Mouse (Mus musculus): ENCODE data around the gene Klhdc2. TPM values are rescaled to one million over a fixed set of nuclear protein-coding genes. Genes with fewer than 3 reads are reported as not detected.
A peak's percentile ranks its signal among the peaks of the same experiment; 100 is the strongest.

The Klhdc2 gene
- polyA plus RNA-seq, 1 experiment from 2014 or later = 91.7 TPM

DNA sequence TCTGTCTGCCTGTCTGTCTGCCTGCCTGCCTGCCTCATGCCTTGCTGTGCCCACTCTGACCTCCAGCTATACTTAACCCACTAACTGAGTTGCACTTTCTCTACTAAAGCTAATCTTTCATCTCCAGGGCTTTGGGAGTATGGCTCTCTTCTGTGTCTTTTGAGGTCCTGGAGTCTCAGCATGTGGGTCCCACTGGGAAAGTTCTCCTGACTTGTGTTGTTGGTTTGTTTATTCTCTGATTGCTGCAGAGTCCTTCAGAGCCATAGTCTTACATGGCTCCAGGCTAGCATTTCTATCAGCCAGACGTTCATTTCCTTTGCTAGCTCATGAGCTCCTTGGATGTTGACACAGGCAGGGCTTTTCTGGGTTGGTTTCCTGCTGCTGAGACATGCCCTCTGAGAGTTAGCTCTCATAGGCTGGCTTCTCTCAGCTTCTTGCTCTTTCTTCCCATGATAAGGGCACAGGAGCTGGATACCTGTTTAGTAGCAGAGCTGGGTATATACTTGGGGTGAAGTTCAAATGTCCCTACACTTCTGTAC is 16.5 kb upstream of the Klhdc2 start:
- H3K27me3 ChIP-seq (replicated peaks; ENCODE audit: control insufficient read depth, insufficient read depth, low read length) = no peaks in the 10 kb centered on the region
- no peaks in the 10 kb centered on the region for H3K36me3 ChIP-seq (ENCODE audit: control insufficient read depth, insufficient read depth, low read length)
- no peak overlapping the region for H3K4me3 ChIP-seq (ENCODE audit: low read length)
- H3K4me2 ChIP-seq (ENCODE audit: low read depth, low read length) = no peak overlapping the region
- H3K4me1 ChIP-seq (ENCODE audit: control insufficient read depth, insufficient read depth, low read length) = no peaks in the 10 kb centered on the region
- H3K9ac ChIP-seq (ENCODE audit: low read depth, low read length) = no peak overlapping the region
- ATAC-seq = no peak
- H3K9me3 ChIP-seq (ENCODE audit: control insufficient read depth, low read length) = no peaks in the 10 kb centered on the region
- H3K27ac ChIP-seq (ENCODE audit: low read length) = no peak overlapping the region
- WGBS = 12% methylated on average over 1 of the region's 1 CpGs

DNA sequence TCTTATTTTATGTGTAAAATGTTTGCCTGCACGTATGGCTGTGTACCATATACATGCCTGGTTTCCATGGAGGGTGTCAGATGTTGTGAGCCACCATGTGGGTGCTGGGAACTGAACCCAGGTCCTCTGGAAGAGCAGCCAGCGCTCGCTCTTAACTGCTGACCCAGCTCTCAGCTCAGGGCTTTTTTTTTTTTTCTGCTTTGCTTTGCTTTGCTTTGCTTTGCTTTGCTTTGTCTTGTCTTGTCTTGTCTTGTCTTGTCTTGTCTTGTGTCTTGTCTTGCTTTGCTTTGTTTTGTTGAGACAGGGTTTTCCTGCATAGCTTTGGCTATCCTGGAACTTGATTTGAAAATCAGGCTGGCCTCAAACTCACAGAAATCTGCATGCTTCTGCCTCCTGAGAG is 15.6 kb upstream of the Klhdc2 start:
- no peaks in the 10 kb centered on the region for H3K27me3 ChIP-seq (replicated peaks; ENCODE audit: control insufficient read depth, insufficient read depth, low read length)
- H3K4me2 ChIP-seq (ENCODE audit: low read depth, low read length) = no peak overlapping the region
- ATAC-seq = no peak
- no peak overlapping the region for H3K4me3 ChIP-seq (ENCODE audit: low read length)
- no peak overlapping the region for H3K27ac ChIP-seq (ENCODE audit: low read length)
- no peaks in the 10 kb centered on the region for H3K36me3 ChIP-seq (ENCODE audit: control insufficient read depth, insufficient read depth, low read length)
- no peaks in the 10 kb centered on the region for H3K4me1 ChIP-seq (ENCODE audit: control insufficient read depth, insufficient read depth, low read length)
- 90% methylated on average over 3 of the region's 3 CpGs for WGBS
- H3K9me3 ChIP-seq (ENCODE audit: control insufficient read depth, low read length) = no peaks in the 10 kb centered on the region
- H3K9ac ChIP-seq (ENCODE audit: low read depth, low read length) = no peak overlapping the region

DNA sequence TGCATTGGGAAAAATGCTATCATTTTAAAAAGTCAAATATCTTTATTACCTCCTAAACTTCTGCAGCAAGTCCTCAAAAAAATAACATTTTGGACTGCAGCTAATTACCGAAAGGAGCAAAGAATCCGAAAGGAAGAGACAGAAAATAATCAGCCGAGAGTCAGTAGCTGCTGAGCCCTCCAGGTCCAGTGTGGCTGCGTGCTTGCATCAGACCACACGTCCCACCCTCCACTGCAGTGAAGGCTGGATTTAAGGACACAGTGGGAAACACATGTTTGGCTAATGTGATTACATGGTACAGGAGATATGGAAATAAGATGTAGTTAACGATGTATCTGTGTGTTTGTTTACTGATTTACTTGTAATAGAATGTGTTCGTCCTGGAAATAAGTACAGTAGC is 13.3 kb upstream of the Klhdc2 start:
- H3K27me3 ChIP-seq (replicated peaks; ENCODE audit: control insufficient read depth, insufficient read depth, low read length) = no peaks in the 10 kb centered on the region
- no peak overlapping the region for H3K4me3 ChIP-seq (ENCODE audit: low read length)
- 86% methylated on average over 7 of the region's 7 CpGs for WGBS
- H3K4me2 ChIP-seq (ENCODE audit: low read depth, low read length) = no peak overlapping the region
- ATAC-seq = no peak
- no peaks in the 10 kb centered on the region for H3K36me3 ChIP-seq (ENCODE audit: control insufficient read depth, insufficient read depth, low read length)
- H3K27ac ChIP-seq (ENCODE audit: low read length) = no peak overlapping the region
- H3K4me1 ChIP-seq (ENCODE audit: control insufficient read depth, insufficient read depth, low read length) = no peaks in the 10 kb centered on the region
- no peaks in the 10 kb centered on the region for H3K9me3 ChIP-seq (ENCODE audit: control insufficient read depth, low read length)
- no peak overlapping the region for H3K9ac ChIP-seq (ENCODE audit: low read depth, low read length)

DNA sequence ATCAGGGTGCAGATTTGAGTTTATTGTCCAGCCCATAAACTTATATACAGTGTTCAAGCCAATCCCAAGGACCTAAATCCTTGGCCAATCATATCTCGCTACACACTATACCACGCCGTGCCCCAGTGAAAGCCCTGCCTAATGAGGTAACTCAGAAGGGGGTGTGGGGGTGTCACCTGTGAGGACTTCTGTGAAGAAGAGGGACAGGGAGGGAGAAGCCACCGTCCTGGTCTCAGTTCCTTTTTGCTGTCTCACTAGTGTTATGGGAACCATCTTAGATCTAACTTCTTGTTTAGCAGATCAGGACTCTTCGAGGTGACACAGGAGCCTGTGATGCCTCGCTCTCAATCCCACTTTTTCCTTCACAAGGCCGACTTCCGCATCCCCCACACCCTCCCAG is 8.9 kb upstream of the Klhdc2 start:
- no peak for ATAC-seq
- Histone ChIP-seq H3K27me3 (replicated peaks; ENCODE audit: control insufficient read depth, insufficient read depth, low read length) (no peaks in the 10 kb centered on the region), H3K9ac (ENCODE audit: low read depth, low read length) (no peak overlapping the region), H3K36me3 (ENCODE audit: control insufficient read depth, insufficient read depth, low read length) (no peaks in the 10 kb centered on the region), H3K9me3 (ENCODE audit: control insufficient read depth, low read length) (no peaks in the 10 kb centered on the region), H3K4me3 (ENCODE audit: low read length) (no peak overlapping the region), H3K4me2 (ENCODE audit: low read depth, low read length) (no peak overlapping the region), H3K27ac (ENCODE audit: low read length) (no peak overlapping the region), H3K4me1 (ENCODE audit: control insufficient read depth, insufficient read depth, low read length) (no peaks in the 10 kb centered on the region)
- 86% methylated on average over 8 of the region's 8 CpGs for WGBS

DNA sequence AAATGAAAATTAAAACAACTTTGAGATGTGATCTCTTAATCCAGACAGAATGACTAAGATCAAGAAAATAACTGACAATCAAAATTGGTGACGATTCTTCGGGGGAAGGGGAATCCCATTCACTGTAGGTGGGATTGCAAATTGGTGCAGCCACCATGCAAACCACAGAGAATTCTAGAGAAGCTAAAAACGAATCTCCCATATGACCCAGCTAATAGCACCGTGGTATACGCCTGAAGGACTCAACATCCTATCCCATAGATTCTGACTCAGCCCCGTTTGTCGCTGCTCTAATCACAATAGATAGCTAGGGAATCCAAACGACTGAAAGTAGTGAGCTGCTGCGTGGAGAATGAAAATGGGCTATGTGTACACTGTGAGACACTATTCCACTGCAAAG is 7.8 kb upstream of the Klhdc2 start:
- H3K4me1 ChIP-seq (ENCODE audit: control insufficient read depth, insufficient read depth, low read length) = no peaks in the 10 kb centered on the region
- no peaks in the 10 kb centered on the region for H3K36me3 ChIP-seq (ENCODE audit: control insufficient read depth, insufficient read depth, low read length)
- no peak overlapping the region for H3K9ac ChIP-seq (ENCODE audit: low read depth, low read length)
- no peaks in the 10 kb centered on the region for H3K9me3 ChIP-seq (ENCODE audit: control insufficient read depth, low read length)
- no peak overlapping the region for H3K27ac ChIP-seq (ENCODE audit: low read length)
- no peaks in the 10 kb centered on the region for H3K27me3 ChIP-seq (replicated peaks; ENCODE audit: control insufficient read depth, insufficient read depth, low read length)
- no peak overlapping the region for H3K4me3 ChIP-seq (ENCODE audit: low read length)
- ATAC-seq = no peak
- WGBS = 81% methylated on average over 9 of the region's 9 CpGs
- no peak overlapping the region for H3K4me2 ChIP-seq (ENCODE audit: low read depth, low read length)

DNA sequence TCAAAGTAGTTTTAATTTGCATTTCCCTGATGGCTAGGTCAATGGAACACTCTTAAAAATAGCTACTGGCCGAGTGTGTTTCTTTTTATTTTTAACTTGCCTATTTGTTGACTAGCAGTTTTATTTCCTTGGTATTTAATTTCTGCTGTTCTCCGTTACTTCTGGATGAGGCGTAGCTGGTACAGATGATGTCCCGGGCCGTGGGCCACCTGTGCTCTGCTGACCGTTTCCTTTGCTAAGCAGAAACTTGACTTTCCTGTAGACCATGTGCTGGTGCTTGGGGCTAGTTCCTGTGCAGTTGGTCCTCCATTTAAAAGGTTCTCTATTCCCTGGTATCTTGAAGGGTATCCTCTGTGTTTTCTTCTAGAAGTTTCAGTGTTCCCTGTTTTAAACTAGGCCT is 4.1 kb upstream of the Klhdc2 start:
- no peak overlapping the region for H3K4me2 ChIP-seq (ENCODE audit: low read depth, low read length)
- peaks cover 4% of the 10 kb centered on the region for H3K4me1 ChIP-seq (ENCODE audit: control insufficient read depth, insufficient read depth, low read length)
- no peak overlapping the region for H3K27ac ChIP-seq (ENCODE audit: low read length)
- WGBS = 90% methylated on average over 6 of the region's 6 CpGs
- no peaks in the 10 kb centered on the region for H3K36me3 ChIP-seq (ENCODE audit: control insufficient read depth, insufficient read depth, low read length)
- no peak for ATAC-seq
- H3K9ac ChIP-seq (ENCODE audit: low read depth, low read length) = no peak overlapping the region
- no peak overlapping the region for H3K4me3 ChIP-seq (ENCODE audit: low read length)
- H3K27me3 ChIP-seq (replicated peaks; ENCODE audit: control insufficient read depth, insufficient read depth, low read length) = no peaks in the 10 kb centered on the region
- H3K9me3 ChIP-seq (ENCODE audit: control insufficient read depth, low read length) = no peaks in the 10 kb centered on the region

DNA sequence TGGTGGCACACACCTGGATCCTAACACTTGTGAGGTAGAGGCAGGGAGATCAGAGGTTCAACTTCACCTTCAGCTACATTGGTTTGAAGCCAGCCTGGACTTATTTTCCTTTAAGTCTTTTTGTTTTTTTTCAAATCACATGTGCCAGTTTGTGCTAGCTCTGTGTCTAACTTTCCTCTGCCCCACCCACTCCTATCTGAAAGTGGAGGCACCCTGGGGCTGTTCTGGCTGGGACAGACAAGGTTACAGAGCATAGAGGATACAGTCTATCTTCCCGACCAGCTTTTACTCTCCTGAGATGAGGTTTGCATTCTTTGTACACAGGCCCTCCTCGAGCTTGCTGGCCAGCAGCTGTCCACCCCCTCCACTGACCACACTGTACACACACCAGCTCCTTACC is 2.7 kb upstream of the Klhdc2 start:
- Histone ChIP-seq H3K9ac (ENCODE audit: low read depth, low read length) (0 out of 2 replicates have a peak overlapping the region, but pooled peaks have one; percentile 5), H3K4me2 (ENCODE audit: low read depth, low read length) (no peak overlapping the region), H3K4me1 (ENCODE audit: control insufficient read depth, insufficient read depth, low read length) (peaks cover 10% of the 10 kb centered on the region), H3K27ac (ENCODE audit: low read length) (no peak overlapping the region), H3K9me3 (ENCODE audit: control insufficient read depth, low read length) (no peaks in the 10 kb centered on the region), H3K4me3 (ENCODE audit: low read length) (no peak overlapping the region), H3K27me3 (replicated peaks; ENCODE audit: control insufficient read depth, insufficient read depth, low read length) (no peaks in the 10 kb centered on the region), H3K36me3 (ENCODE audit: control insufficient read depth, insufficient read depth, low read length) (no peaks in the 10 kb centered on the region)
- ATAC-seq = no peak
- WGBS = 62% methylated on average over 2 of the region's 2 CpGs

DNA sequence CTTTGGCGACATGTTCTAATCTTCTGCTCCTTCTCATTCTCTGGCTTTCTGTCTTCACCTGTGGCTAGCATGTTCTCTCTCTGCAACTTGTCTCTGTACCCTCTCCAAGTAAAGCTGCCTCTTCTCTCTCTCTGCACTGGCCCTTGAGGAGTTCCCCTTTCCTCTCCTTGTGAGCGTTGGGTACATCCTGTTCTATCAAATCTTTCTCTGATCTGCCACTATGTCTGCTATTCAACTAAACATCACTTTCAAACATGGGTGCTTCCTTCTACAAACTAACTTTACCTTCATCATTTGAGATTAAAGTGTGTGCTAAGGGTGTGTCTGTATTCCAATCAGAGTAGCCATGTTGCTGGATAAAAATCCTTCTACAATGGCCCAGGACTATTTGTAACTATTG is 1.5 kb upstream of the Klhdc2 start:
- Histone ChIP-seq H3K4me1 (ENCODE audit: control insufficient read depth, insufficient read depth, low read length) (peaks cover 13% of the 10 kb centered on the region), H3K27me3 (replicated peaks; ENCODE audit: control insufficient read depth, insufficient read depth, low read length) (no peaks in the 10 kb centered on the region), H3K4me2 (ENCODE audit: low read depth, low read length) (no peak overlapping the region), H3K36me3 (ENCODE audit: control insufficient read depth, insufficient read depth, low read length) (no peaks in the 10 kb centered on the region), H3K4me3 (ENCODE audit: low read length) (no peak overlapping the region), H3K27ac (ENCODE audit: low read length) (no peak overlapping the region), H3K9me3 (ENCODE audit: control insufficient read depth, low read length) (no peaks in the 10 kb centered on the region), H3K9ac (ENCODE audit: low read depth, low read length) (no peak overlapping the region)
- ATAC-seq = no peak
- WGBS = 78% methylated on average over 2 of the region's 2 CpGs

DNA sequence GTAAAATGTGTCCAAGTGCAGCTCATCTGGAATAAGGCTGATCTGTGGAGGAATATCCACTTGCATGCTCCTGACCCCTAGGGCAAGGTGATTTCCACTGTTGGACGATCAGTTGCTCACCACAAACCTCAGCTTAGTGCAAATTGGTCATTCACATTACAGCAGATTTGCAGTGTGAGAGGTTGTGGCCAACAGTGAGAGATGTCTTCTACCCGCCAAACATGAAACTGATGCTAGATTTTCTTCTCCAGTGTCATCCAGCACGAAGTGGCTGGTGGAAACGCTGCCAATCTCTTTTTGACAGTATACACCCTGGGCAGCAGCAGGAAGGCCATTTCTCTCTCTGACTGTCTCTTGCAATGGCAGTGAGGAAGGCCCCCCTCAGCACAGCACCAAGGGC is 830 bp upstream of the Klhdc2 start:
- 81% methylated on average over 4 of the region's 4 CpGs for WGBS
- ATAC-seq = no peak
- no peaks in the 10 kb centered on the region for H3K27me3 ChIP-seq (replicated peaks; ENCODE audit: control insufficient read depth, insufficient read depth, low read length)
- H3K36me3 ChIP-seq (ENCODE audit: control insufficient read depth, insufficient read depth, low read length) = no peaks in the 10 kb centered on the region
- H3K27ac ChIP-seq (ENCODE audit: low read length) = no peak overlapping the region
- H3K4me3 ChIP-seq (ENCODE audit: low read length) = no peak overlapping the region
- 0 out of 2 replicates have a peak overlapping the region, but pooled peaks have one; percentile 92 for H3K9ac ChIP-seq (ENCODE audit: low read depth, low read length)
- no peaks in the 10 kb centered on the region for H3K9me3 ChIP-seq (ENCODE audit: control insufficient read depth, low read length)
- H3K4me2 ChIP-seq (ENCODE audit: low read depth, low read length) = no peak overlapping the region
- H3K4me1 ChIP-seq (ENCODE audit: control insufficient read depth, insufficient read depth, low read length) = peaks cover 13% of the 10 kb centered on the region

DNA sequence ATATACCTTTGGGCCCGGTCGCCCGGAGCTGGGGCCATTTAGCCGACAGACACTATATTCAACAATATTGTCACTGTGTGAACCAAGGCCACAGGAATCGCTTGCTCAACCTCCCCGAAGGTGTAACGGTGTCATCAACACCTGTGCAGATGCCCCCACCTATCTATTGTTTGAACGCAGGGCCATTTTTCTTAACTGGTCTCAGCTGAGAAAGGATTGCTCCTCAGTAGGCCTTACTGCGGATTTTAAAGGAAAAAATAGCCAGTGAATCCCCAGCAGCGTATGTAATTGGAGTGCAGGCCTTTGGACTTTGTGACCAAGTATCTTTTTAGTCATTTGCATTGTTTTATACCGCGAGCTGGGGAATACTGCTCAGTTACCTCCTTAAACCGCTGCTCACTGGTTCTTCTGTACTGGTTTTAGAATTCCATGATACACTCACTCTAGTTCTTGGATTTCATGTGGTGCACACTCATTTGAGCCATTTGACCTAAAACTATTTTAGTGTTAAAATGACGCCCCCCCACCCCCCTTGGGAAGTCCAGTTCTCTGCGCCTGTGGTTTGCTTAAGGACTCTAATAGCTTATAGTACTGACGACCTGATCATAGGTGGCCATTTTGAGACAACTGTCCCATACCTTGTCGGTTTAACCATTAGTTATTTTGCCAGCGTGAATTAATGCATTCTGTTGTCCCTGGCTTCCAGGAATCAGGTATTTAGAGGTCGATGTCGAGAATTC is 1.1 kb downstream of the Klhdc2 start:
- Histone ChIP-seq H3K4me3 (ENCODE audit: low read length) (peak overlapping the region; percentile 80), H3K4me1 (ENCODE audit: control insufficient read depth, insufficient read depth, low read length) (peaks cover 13% of the 10 kb centered on the region), H3K4me2 (ENCODE audit: low read depth, low read length) (peak overlapping the region; percentile 66), H3K9me3 (ENCODE audit: control insufficient read depth, low read length) (no peaks in the 10 kb centered on the region), H3K9ac (ENCODE audit: low read depth, low read length) (peak overlapping the region; percentile 92), H3K27ac (ENCODE audit: low read length) (peak overlapping the region; percentile 96), H3K36me3 (ENCODE audit: control insufficient read depth, insufficient read depth, low read length) (peaks cover 10% of the 10 kb centered on the region), H3K27me3 (replicated peaks; ENCODE audit: control insufficient read depth, insufficient read depth, low read length) (no peaks in the 10 kb centered on the region)
- peak; percentile 14 for ATAC-seq
- WGBS = 14% methylated on average over 20 of the region's 20 CpGs

Measured in intestine, embryonic 16.5 days (tissue).